Mouse (Mus musculus) granulocyte monocyte progenitor cell, adult 5-6 weeks (primary cell): ENCODE data around the gene Aldh1b1. TPM values are rescaled to one million over a fixed set of nuclear protein-coding genes. Genes with fewer than 3 reads are reported as not detected.

Experiments
- ATAC-seq: replicated peaks from 2 replicates; pipeline ENCODE4 v1.8.0; 2016; ENCODE audit warnings: mild to moderate bottlenecking, moderate TSS enrichment, inconsistent platforms; ENCODE audit not compliant: poor library complexity, severe bottlenecking
- total RNA-seq, 2 experiments: library from RNA; stranded (forward) in 1 of 2; stranded (reverse) in 1 of 2; fragments of 200-712, 200-1000 nt in 1 of 2; fragments of >200 nt in 1 of 2; fragmentation: Nextera tagmentation in 1 of 2; gene quantifications; 2 replicates each; pipeline ENCODE4 v1.2.3; 2014 to 2017

Aldh1b1 gene
- total RNA-seq, 2 experiments from 2014 or later, result 15.1 to 54.8 TPM

GRCm38 (mm10) chr4:45824049-45824760, 25.4 kb downstream of the Aldh1b1 start:
- no peak for ATAC-seq

- no peak for ATAC-seq
Observed at GRCm38 (mm10) chr4:45824761-45825556, 26.1 kb downstream of the Aldh1b1 start.

- ATAC-seq, result no peak; the same call in 1 of the 2 replicates
Observed at GRCm38 (mm10) chr4:45826275-45827040, 27.6 kb downstream of the Aldh1b1 start, which contains the start of gene Igfbpl1. Gene Igfbpl1 (minus strand): TSS chr4:45826923.

GRCm38 (mm10) chr4:45829907-45830759, 31.3 kb downstream of the Aldh1b1 start:
- no peak for ATAC-seq

GRCm38 (mm10) chr4:45831996-45832395, 33.2 kb downstream of the Aldh1b1 start:
- no peak for ATAC-seq

- no peak for ATAC-seq
Observed at GRCm38 (mm10) chr4:45833461-45833860, 34.6 kb downstream of the Aldh1b1 start.

GRCm38 (mm10) chr4:45844355-45844754, 45.5 kb downstream of the Aldh1b1 start:
- peak; percentile 40 for ATAC-seq

- no peak for ATAC-seq
Observed at GRCm38 (mm10) chr4:45846263-45846662, 47.4 kb downstream of the Aldh1b1 start.

- peak; percentile 78 for ATAC-seq
Observed at GRCm38 (mm10) chr4:45848109-45848824, 49.4 kb downstream of the Aldh1b1 start, which contains the start of gene Stra6l. Gene Stra6l (plus strand): TSS chr4:45848664.

- ATAC-seq, result no peak
Observed at GRCm38 (mm10) chr4:45848825-45849156, 50.0 kb downstream of the Aldh1b1 start.

GRCm38 (mm10) chr4:45849419-45849818, 50.6 kb downstream of the Aldh1b1 start:
- ATAC-seq, result no peak

- no peak for ATAC-seq
Observed at GRCm38 (mm10) chr4:45851640-45852051, 52.8 kb downstream of the Aldh1b1 start.

GRCm38 (mm10) chr4:45853496-45854246, 54.8 kb downstream of the Aldh1b1 start:
- ATAC-seq, result no peak

Other genes starting within 250 kb of the Aldh1b1 start
- not detected in 2 replicates for gene Igfbpl1, start 27.9 kb downstream of the Aldh1b1 start, total RNA-seq (2014; fragmentation: Nextera tagmentation)
- gene Igfbpl1, start 27.9 kb downstream of the Aldh1b1 start, total RNA-seq (2017), result not detected in 2 replicates
- gene Stra6l, start 49.6 kb downstream of the Aldh1b1 start, total RNA-seq (2014; fragmentation: Nextera tagmentation), result 0.69 TPM in 1 of 2 replicates, not detected in the other
- gene Stra6l, start 49.6 kb downstream of the Aldh1b1 start, total RNA-seq (2017), result 0.09 and 0.10 TPM in 2 replicates
- 0.32 and 1.4 TPM in 2 replicates for gene Ccdc180, start 91.3 kb downstream of the Aldh1b1 start, total RNA-seq (2014; fragmentation: Nextera tagmentation)
- 0.17 and 0.31 TPM in 2 replicates for gene Ccdc180, start 91.3 kb downstream of the Aldh1b1 start, total RNA-seq (2017)
- 6.0 and 38.7 TPM in 2 replicates for gene Tdrd7, start 166.3 kb downstream of the Aldh1b1 start, total RNA-seq (2014; fragmentation: Nextera tagmentation)
- 8.3 and 9.9 TPM in 2 replicates for gene Tdrd7, start 166.3 kb downstream of the Aldh1b1 start, total RNA-seq (2017)
- gene Tmod1, start 239.9 kb downstream of the Aldh1b1 start, total RNA-seq (2014; fragmentation: Nextera tagmentation), result not detected in 2 replicates
- 0.04 TPM in 1 of 2 replicates, not detected in the other for gene Tmod1, start 239.9 kb downstream of the Aldh1b1 start, total RNA-seq (2017)